Mouse (Mus musculus): ENCODE measurements around the gene Trib3.
"Not testable (repeated sequence)": the region's sequence is repeated elsewhere in the genome, so short reads cannot be mapped to it uniquely, and the experiment has no call there.

The Trib3 gene

GRCm38 (mm10) chr2:152343329-152344213 is at the start of gene Trib3:
Trib3 (minus strand) TSS chr2:152344032.
- peak; percentile 80 to 84 for DNase-seq (ENCODE audit: low spot score in 2 of 2)

- DNase-seq (ENCODE audit: low spot score in 2 of 2) = no peak
These were observed 49.6 kb upstream of the Trib3 start for GRCm38 (mm10) chr2:152393225-152394017.

- peak in 1 of 2 experiments; percentile 72 for DNase-seq (ENCODE audit: low spot score in 2 of 2)
These were observed 49.0 kb upstream of the Trib3 start for GRCm38 (mm10) chr2:152392786-152393185.

- DNase-seq (ENCODE audit: low spot score in 2 of 2) = no peak
These were observed 40.4 kb upstream of the Trib3 start for GRCm38 (mm10) chr2:152384191-152384590.

GRCm38 (mm10) chr2:152376345-152376741 is 32.5 kb upstream of the Trib3 start, which contains the start of gene Nrsn2:
Nrsn2 (minus strand) TSS chr2:152376638.
- DNase-seq (ENCODE audit: low spot score in 2 of 2) = peak; percentile 53 to 69

- DNase-seq (ENCODE audit: low spot score in 2 of 2) = peak; percentile 79 to 84
These were observed 32.0 kb upstream of the Trib3 start for GRCm38 (mm10) chr2:152375652-152376344.

- DNase-seq (ENCODE audit: low spot score in 2 of 2) = no peak
These were observed 29.7 kb upstream of the Trib3 start for GRCm38 (mm10) chr2:152373547-152373946.

- no peak for DNase-seq (ENCODE audit: low spot score in 2 of 2)
These were observed 28.8 kb upstream of the Trib3 start for GRCm38 (mm10) chr2:152372661-152373060.

GRCm38 (mm10) chr2:152372104-152372503 is 28.3 kb upstream of the Trib3 start:
- DNase-seq (ENCODE audit: low spot score in 2 of 2) = no peak

- peak; percentile 42 to 70 for DNase-seq (ENCODE audit: low spot score in 2 of 2)
These were observed 24.8 kb upstream of the Trib3 start for GRCm38 (mm10) chr2:152368532-152369140.

GRCm38 (mm10) chr2:152367917-152368316 is 24.1 kb upstream of the Trib3 start:
- DNase-seq (ENCODE audit: low spot score in 2 of 2) = no peak

GRCm38 (mm10) chr2:152363245-152364147 is 19.7 kb upstream of the Trib3 start:
- DNase-seq (ENCODE audit: low spot score in 2 of 2) = peak; percentile 82 to 84

- DNase-seq (ENCODE audit: low spot score in 2 of 2) = no peak
These were observed 17.4 kb upstream of the Trib3 start for GRCm38 (mm10) chr2:152361193-152361592.

GRCm38 (mm10) chr2:152360271-152360775 is 16.5 kb upstream of the Trib3 start:
- DNase-seq (ENCODE audit: low spot score in 2 of 2) = no peak

GRCm38 (mm10) chr2:152359616-152360015 is 15.8 kb upstream of the Trib3 start:
- no peak for DNase-seq (ENCODE audit: low spot score in 2 of 2)

GRCm38 (mm10) chr2:152358977-152359376 is 15.1 kb upstream of the Trib3 start:
- not testable (repeated sequence) for DNase-seq (ENCODE audit: low spot score in 2 of 2)

- no peak for DNase-seq (ENCODE audit: low spot score in 2 of 2)
These were observed 13.4 kb upstream of the Trib3 start for GRCm38 (mm10) chr2:152357254-152357653.

- peak; percentile 52 to 66 for DNase-seq (ENCODE audit: low spot score in 2 of 2)
These were observed 6.2 kb upstream of the Trib3 start for GRCm38 (mm10) chr2:152349842-152350540.

- no peak for DNase-seq (ENCODE audit: low spot score in 2 of 2)
These were observed 5.4 kb upstream of the Trib3 start for GRCm38 (mm10) chr2:152349205-152349604.

GRCm38 (mm10) chr2:152347722-152348121 is 3.9 kb upstream of the Trib3 start:
- no peak for DNase-seq (ENCODE audit: low spot score in 2 of 2)
